Comparison of ENCODE assay signal across 19 mouse cellular contexts in genomic region chr13:113566411-113566810, GRCm38 (mm10).
"Had no signal": no experiment of that assay in that cellular context is flagged by ENCODE, and none has a peak within 500 bp of the region (broad histone marks: within the 10 kb centered on the region; RNA-seq: fewer than 3 reads in every experiment).

No protein-coding gene starts in this region.

- H3K27ac ChIP-seq: layer of hippocampus, adult 2 months; left cerebral cortex, adult 2 months; liver, embryonic 13.5 days; midbrain, embryonic 12.5 days; midbrain, embryonic 15.5 days; neural tube, embryonic 12.5 days; neural tube, embryonic 15.5 days had no signal

- H3K9ac ChIP-seq: liver, embryonic 13.5 days; lung, embryonic 14.5 days; midbrain, embryonic 12.5 days; midbrain, embryonic 15.5 days; neural tube, embryonic 12.5 days; neural tube, embryonic 15.5 days had no signal

- ATAC-seq: lung, postnatal 0 days; midbrain, embryonic 15.5 days had no signal

- H3K4me1 ChIP-seq: liver, embryonic 13.5 days; megakaryocyte, embryonic 14.5 days; midbrain, embryonic 12.5 days; midbrain, embryonic 15.5 days; neural tube, embryonic 12.5 days had no signal

- H3K36me3 ChIP-seq: liver, embryonic 13.5 days; midbrain, embryonic 12.5 days; midbrain, embryonic 15.5 days; neural tube, embryonic 12.5 days; neural tube, embryonic 15.5 days had no signal

- H3K4me2 ChIP-seq: liver, embryonic 13.5 days; lung, embryonic 14.5 days; midbrain, embryonic 12.5 days; midbrain, embryonic 15.5 days; neural tube, embryonic 12.5 days; neural tube, embryonic 15.5 days had no signal

- H3K27me3 ChIP-seq: liver, embryonic 13.5 days; megakaryocyte, embryonic 14.5 days; midbrain, embryonic 12.5 days; midbrain, embryonic 15.5 days; neural tube, embryonic 12.5 days; neural tube, embryonic 15.5 days had no signal

- DNase-seq: kidney, adult 9 months; kidney, postnatal 25 days; layer of hippocampus, postnatal 36 days; liver, embryonic 13.5 days; lung, embryonic 14.5 days; lung, postnatal 36 days; right cerebral cortex, adult 18-20 months; right cerebral cortex, postnatal 14 days; right cerebral cortex, postnatal 4 days; thymus, adult 18-20 months; thymus, postnatal 36 days had no signal

- H3K4me3 ChIP-seq: layer of hippocampus, adult 2 months; left cerebral cortex, adult 2 months; liver, embryonic 13.5 days; megakaryocyte, embryonic 14.5 days; midbrain, embryonic 12.5 days; midbrain, embryonic 15.5 days; neural tube, embryonic 12.5 days; neural tube, embryonic 15.5 days had no signal

- H3K9me3 ChIP-seq: midbrain, embryonic 12.5 days; midbrain, embryonic 15.5 days; neural tube, embryonic 15.5 days had no signal
